Mouse (Mus musculus) limb, embryonic 14.5 days (tissue): ENCODE data around the gene Gp1ba. TPM values are rescaled to one million over a fixed set of nuclear protein-coding genes. Genes with fewer than 3 reads are reported as not detected.

Experiments
- ATAC-seq: fragments of 200-750 bp; cut with Nextera tagmentation; 2 replicates; pipeline ENCODE4 v1.8.0; 2017; ENCODE audit warnings: low read depth, moderate number of reproducible peaks, moderate TSS enrichment; ENCODE audit not compliant: low FRiP score
- DNase-seq: peaks from one replicate; pipeline ENCODE4 v3.0.0-alpha.2; 2015; ENCODE audit warnings: low spot score
- H3K27ac ChIP-seq: fragments of 300-500 bp; sonication (generic); replicated peaks from 2 replicates; pipeline ENCODE4 v1.5.1; 2014; ENCODE audit warnings: low read depth, mild to moderate bottlenecking, low read length, moderate library complexity, mixed read lengths
- H3K27me3 ChIP-seq: fragments of 300-500 bp; sonication (generic); 2 replicates; pipeline ENCODE4 v1.6.1; 2014; ENCODE audit warnings: low read length, mixed read lengths; ENCODE audit not compliant: control insufficient read depth, insufficient read depth
- H3K36me3 ChIP-seq: fragments of 300-500 bp; sonication (generic); 2 replicates; pipeline ENCODE4 v1.6.1; 2014; ENCODE audit warnings: mild to moderate bottlenecking, low read length, moderate library complexity, mixed read lengths; ENCODE audit not compliant: control insufficient read depth, insufficient read depth
- H3K4me1 ChIP-seq: fragments of 300-500 bp; sonication (generic); 2 replicates; pipeline ENCODE4 v1.6.1; 2014; ENCODE audit warnings: antibody characterized with exemption, low read length, mixed read lengths; ENCODE audit not compliant: control insufficient read depth, insufficient read depth
- H3K4me2 ChIP-seq: fragments of 300-500 bp; sonication (generic); replicated peaks from 2 replicates; pipeline ENCODE4 v1.6.1; 2014; ENCODE audit warnings: low read depth, mild to moderate bottlenecking, low read length, moderate library complexity; ENCODE audit not compliant: severe bottlenecking
- H3K4me3 ChIP-seq: fragments of 300-500 bp; sonication (generic); replicated peaks from 2 replicates; pipeline ENCODE4 v1.5.1; 2014; ENCODE audit warnings: low read length
- H3K9ac ChIP-seq: fragments of 300-500 bp; sonication (generic); 2 replicates; pipeline ENCODE4 v1.6.1; 2014; ENCODE audit warnings: mild to moderate bottlenecking, low read depth, low read length, moderate library complexity; ENCODE audit not compliant: severe bottlenecking
- H3K9me3 ChIP-seq: fragments of 300-500 bp; sonication (generic); 2 replicates; pipeline ENCODE4 v1.6.1; 2016; ENCODE audit warnings: low read length; ENCODE audit not compliant: control insufficient read depth
- POLR2A ChIP-seq: fragments of 200-500 bp; IDR thresholded peaks from 2 replicates; pipeline ENCODE4 v1.8.0; 2012; ENCODE audit warnings: inconsistent platforms, mild to moderate bottlenecking, moderate library complexity, borderline replicate concordance; ENCODE audit not compliant: insufficient read depth, insufficient read length; ENCODE audit errors: extremely low read depth
- WGBS: fragments of 180-500 bp; shearing (Covaris S2); extraction: QIAGEN DNeasy Blood & Tissue Kit; methylation state at CpG from one replicate; pipeline ENCODE4 v1.1.7; 2014; 5-methylcytosine and 5-hydroxymethylcytosine counted together
- polyA plus RNA-seq, 2 experiments: library from polyadenylated mRNA; depleted of rRNA in 1 of 2; stranded (reverse) in 1 of 2; unstranded in 1 of 2; fragments of >200 nt; fragmentation: Nextera tagmentation in 1 of 2; extraction: Ambion mirVana in 1 of 2; gene quantifications; 2 replicates each; pipeline versions ENCODE4 v1.2.1 to v1.2.3; 2012 to 2014

Gene Gp1ba
- polyA plus RNA-seq, 2 experiments: 0.47 to 0.56 TPM

DNA sequence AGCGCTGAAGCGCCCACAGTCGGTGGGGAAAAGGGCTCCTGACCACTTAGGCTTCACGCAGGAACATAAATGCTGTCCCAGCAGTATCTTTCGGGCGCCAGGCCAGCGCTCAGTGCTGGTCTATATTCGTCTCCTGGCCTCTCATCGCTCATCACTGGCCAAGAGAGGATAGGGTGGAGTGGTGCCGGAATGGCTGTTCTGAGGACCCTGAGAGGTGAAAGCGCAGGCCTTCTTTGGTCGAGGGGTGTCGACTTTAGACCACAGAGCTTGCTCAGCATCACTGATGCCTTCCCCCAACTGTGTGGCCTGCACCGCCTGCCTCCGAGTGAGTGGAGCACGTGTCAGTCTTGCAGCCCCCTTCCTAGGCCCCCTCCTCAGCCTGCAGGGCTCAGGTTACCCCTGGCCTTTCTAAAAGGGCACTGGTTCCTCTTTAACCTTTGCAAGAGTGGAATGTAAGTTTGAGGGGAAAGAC, 17.6 kb downstream of the Gp1ba start:
- peak; percentile 31; the same call in 1 of the 2 replicates for ATAC-seq
- no peaks in the 10 kb centered on the region for H3K9me3 ChIP-seq
- peak overlapping the region; percentile 100 for H3K4me3 ChIP-seq
- H3K4me2 ChIP-seq: peak overlapping the region; percentile 97
- peaks cover 23% of the 10 kb centered on the region for H3K4me1 ChIP-seq
- no peak for TF ChIP-seq POLR2A
- H3K27me3 ChIP-seq: no peaks in the 10 kb centered on the region
- WGBS: 11% methylated on average over 16 of the region's 16 CpGs
- peak overlapping the region; percentile 97 for H3K27ac ChIP-seq
- H3K36me3 ChIP-seq: peaks cover 23% of the 10 kb centered on the region
- DNase-seq: peak; percentile 49
- peak overlapping the region; percentile 96 for H3K9ac ChIP-seq

DNA sequence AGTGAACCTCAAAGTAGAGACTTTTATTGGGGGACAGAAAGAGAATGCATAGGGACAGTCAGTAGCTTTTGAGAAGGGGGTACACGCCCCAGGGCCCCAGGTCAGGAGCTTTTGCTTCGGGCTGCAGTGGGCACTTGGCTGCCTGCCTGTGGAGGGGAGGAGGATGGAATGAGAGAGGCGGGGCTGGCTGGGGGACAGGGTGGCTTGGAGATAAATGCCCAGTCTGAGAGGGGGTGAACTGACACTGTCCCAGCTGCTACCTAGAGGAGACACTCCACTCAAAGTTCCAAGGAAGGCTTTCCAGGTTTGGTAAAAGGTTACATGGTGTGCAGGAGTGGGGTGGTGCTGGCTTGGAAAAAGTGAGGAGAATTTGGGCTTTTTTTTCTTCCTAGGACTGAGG, 18.0 kb downstream of the Gp1ba start, which contains the start of gene Eno3:
Gene Eno3 (plus strand): TSS at position 239 of the 400 bp plus-strand sequence.
- DNase-seq (peak; percentile 20), ATAC-seq (no peak)
- peak within 1 kb of the TSS; percentile 100 for H3K4me3 ChIP-seq
- H3K36me3 ChIP-seq: peaks cover 20% of the 10 kb centered on the region
- peaks cover 23% of the 10 kb centered on the region for H3K4me1 ChIP-seq
- H3K9ac ChIP-seq: peak within 1 kb of the TSS; percentile 96
- H3K9me3 ChIP-seq: no peaks in the 10 kb centered on the region
- 14% methylated on average over 3 of the region's 3 CpGs for WGBS
- H3K27me3 ChIP-seq: no peaks in the 10 kb centered on the region
- no peak for TF ChIP-seq POLR2A
- peak within 1 kb of the TSS; percentile 97 for H3K27ac ChIP-seq
- H3K4me2 ChIP-seq: peak within 1 kb of the TSS; percentile 97

DNA sequence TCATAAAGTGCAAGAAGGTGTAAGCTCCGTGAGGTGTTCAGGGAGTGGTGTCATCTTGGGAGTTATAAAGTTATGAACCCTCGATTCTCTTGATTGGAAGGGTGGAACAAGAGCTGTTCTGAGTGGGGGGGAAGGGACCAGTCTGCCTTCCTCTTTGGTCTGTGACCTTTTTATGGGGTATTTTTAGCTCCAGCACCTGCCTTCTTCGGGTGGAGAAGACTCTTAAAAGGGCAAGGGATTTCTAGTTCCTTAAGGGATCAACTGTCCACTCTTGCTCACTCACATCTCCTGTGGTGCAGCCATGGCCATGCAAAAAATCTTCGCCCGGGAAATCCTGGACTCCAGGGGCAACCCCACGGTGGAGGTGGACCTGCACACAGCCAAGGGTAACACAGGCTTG, 18.7 kb downstream of the Gp1ba start:
- Histone ChIP-seq H3K9me3 (no peaks in the 10 kb centered on the region), H3K4me1 (peaks cover 22% of the 10 kb centered on the region), H3K4me3 (no peak overlapping the region), H3K36me3 (peaks cover 20% of the 10 kb centered on the region), H3K4me2 (peak overlapping the region; percentile 97; the same call in 1 of the 2 replicates), H3K27me3 (no peaks in the 10 kb centered on the region), H3K9ac (0 out of 2 replicates have a peak overlapping the region, but pooled peaks have one; percentile 5), H3K27ac (peak overlapping the region; percentile 97; the same call in 1 of the 2 replicates)
- DNase-seq (no peak), ATAC-seq (no peak)
- WGBS: 45% methylated on average over 6 of the region's 6 CpGs
- no peak for TF ChIP-seq POLR2A

DNA sequence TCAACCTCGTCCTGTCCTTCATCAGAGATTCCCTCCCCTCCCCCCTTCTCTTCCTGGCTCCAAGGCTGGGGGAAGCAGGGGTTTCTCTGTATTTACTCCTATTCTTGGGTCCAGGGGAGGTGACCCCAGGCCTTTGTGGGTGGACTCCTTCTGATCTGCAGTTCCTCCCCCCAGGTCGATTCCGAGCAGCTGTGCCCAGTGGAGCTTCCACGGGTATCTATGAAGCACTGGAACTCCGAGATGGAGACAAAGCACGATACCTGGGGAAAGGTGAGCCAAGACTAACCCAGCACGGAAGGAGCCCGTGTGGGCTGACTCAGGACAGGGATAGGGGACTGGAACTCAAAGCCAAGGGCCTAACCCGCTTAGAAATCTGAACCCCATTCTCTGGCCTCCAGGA, 19.1 kb downstream of the Gp1ba start:
- Histone ChIP-seq H3K27ac (no peak overlapping the region), H3K9ac (0 out of 2 replicates have a peak overlapping the region, but pooled peaks have one; percentile 5), H3K36me3 (peaks cover 20% of the 10 kb centered on the region), H3K27me3 (no peaks in the 10 kb centered on the region), H3K4me1 (peaks cover 19% of the 10 kb centered on the region), H3K4me3 (no peak overlapping the region), H3K9me3 (no peaks in the 10 kb centered on the region), H3K4me2 (0 out of 2 replicates have a peak overlapping the region, but pooled peaks have one; percentile 97)
- ATAC-seq (no peak), DNase-seq (no peak)
- 59% methylated on average over 9 of the region's 9 CpGs for WGBS
- TF ChIP-seq POLR2A: no peak

DNA sequence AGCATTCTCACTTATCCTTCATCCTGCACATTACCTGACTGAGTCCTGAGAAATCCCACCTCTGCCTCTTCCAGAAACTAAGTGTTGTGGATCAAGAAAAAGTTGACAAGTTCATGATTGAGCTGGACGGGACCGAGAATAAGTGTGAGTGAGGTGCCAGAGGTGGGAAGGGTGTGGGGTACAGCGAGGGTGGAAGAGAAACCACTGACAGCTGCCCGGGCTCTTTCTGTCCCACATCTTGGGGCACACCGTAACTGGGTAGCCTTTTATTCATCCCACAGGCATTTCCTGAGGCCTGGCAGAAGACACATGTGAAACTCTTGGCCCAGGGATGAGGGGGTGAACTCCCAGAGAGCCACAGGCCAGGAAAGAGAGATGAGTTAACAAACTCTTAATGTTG, 19.6 kb downstream of the Gp1ba start:
- TF ChIP-seq POLR2A: no peak
- Histone ChIP-seq H3K27ac (no peak overlapping the region), H3K4me3 (no peak overlapping the region), H3K36me3 (peaks cover 24% of the 10 kb centered on the region), H3K9ac (no peak overlapping the region), H3K9me3 (no peaks in the 10 kb centered on the region), H3K27me3 (no peaks in the 10 kb centered on the region), H3K4me1 (peaks cover 19% of the 10 kb centered on the region), H3K4me2 (no peak overlapping the region)
- DNase-seq (no peak), ATAC-seq (no peak)
- WGBS: 72% methylated on average over 5 of the region's 5 CpGs
